Mouse (Mus musculus) naive thymus-derived CD4-positive, alpha-beta T cell, adult 5 months (primary cell): ENCODE results near the gene Zfp185. TPM values are rescaled to one million over a fixed set of nuclear protein-coding genes. Genes with fewer than 3 reads are reported as not detected.

Experiments
- polyA plus RNA-seq: library from polyadenylated mRNA; unstranded; fragments of 100-300 nt; shearing (Covaris generic); gene quantifications from one replicate; pipeline ENCODE4 v1.2.1, GENCODE M21; 2017

Gene Zfp185
- polyA plus RNA-seq = 0.53 TPM

DNA sequence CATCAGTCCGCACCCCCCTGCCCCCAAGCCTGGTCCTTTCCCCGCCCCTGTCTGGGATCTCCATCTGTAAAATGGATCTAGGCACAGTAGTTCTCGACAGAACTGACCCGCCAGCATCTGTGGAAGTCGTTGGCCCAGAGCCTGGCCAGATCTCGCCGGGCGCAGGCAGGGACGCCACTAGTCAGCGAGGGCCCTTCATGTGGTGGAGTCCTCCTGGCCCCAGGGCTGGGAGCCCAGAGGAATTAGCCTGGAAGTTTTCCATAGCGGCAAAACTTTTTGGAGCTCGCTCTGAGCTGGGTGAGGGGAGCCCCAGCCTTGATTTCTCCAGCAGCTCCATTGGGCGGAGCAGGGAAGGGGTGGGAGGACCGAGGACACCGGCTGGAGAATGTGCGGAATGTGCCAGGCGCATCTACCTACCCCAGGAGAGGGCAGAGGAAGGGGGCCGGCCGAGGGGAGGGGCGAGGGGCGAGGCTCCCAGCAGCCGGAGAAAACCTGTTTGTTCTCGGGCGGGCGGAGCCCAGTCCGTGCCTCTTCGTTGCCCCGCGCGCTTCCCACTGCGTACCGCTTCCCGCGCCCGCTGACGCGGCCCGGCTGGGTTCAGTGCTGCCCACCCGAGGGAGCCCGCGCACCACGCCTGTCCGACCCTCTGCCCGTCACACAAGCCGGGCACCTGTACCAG is at the start of gene Zfp185:
Gene Zfp185, plus strand, starts transcription at position 499 of the 679 bp plus-strand sequence.

DNA sequence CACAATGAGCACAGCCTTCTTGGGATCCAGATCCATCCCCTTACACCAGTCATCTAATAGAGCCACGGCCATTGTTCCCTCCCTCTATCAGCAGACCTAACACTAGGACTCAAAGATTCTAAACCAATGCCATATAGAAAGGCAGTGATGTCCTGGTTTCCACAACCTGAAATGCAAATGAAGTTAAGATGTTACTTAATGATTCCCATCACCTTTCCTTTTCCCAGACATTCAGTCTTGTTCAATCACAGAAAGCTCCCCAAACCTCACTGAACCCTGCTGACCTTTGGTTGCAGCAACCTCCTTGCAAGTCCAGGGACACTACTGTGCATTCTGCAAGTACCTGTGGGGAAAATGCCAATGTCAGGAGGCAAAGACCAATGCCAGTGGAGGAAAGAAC is 49.9 kb downstream of the Zfp185 start, which contains the start of gene Pnma5:
Gene Pnma5, minus strand, starts transcription at position 101 of the 400 bp plus-strand sequence.

DNA sequence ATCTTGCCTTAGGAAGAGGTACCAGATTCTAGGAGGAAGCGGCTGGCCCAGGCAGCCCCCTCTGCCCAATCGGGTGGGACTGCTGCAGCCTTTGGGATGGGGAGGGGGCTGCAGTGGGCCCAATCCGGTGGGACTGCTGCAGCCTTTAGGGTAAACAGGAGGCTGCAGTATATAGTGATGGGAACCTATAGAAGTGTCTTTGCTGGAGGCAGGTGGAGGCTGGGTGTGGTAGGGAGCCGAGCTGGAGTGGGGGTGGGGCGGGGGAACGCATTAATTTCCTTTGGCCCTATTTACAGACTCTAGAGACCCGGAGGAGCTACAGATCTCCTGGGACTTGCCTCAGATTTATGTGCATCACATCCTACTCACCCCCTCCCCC is 77.3 kb downstream of the Zfp185 start, which contains the start of gene Pnma3:
Gene Pnma3, plus strand, starts transcription at position 373 of the 379 bp plus-strand sequence.

Other genes with a start within 250 kb of the Zfp185 start
- not detected for gene Gabrq, start 162.2 kb upstream of the Zfp185 start, polyA plus RNA-seq
- gene Cetn2, start 68.9 kb upstream of the Zfp185 start, polyA plus RNA-seq = 69.4 TPM
- 13.7 TPM for gene Nsdhl, start 68.8 kb upstream of the Zfp185 start, polyA plus RNA-seq
- not detected for gene Pnma5, start 49.8 kb downstream of the Zfp185 start, polyA plus RNA-seq
- not detected for gene Pnma3, start 77.4 kb downstream of the Zfp185 start, polyA plus RNA-seq
- 57.4 TPM for gene Xlr4a, start 95.1 kb downstream of the Zfp185 start, polyA plus RNA-seq
- gene Xlr3a, start 109.8 kb downstream of the Zfp185 start, polyA plus RNA-seq = 1.7 TPM
- 0.17 TPM for gene Gm14685, start 129.7 kb downstream of the Zfp185 start, polyA plus RNA-seq
- not detected for gene Xlr5b, start 161.5 kb downstream of the Zfp185 start, polyA plus RNA-seq
- gene DXBay18, start 162.1 kb downstream of the Zfp185 start, polyA plus RNA-seq = not detected
- not detected for gene Spin2d, start 189.7 kb downstream of the Zfp185 start, polyA plus RNA-seq
- 29.1 TPM for gene Xlr3b, start 204.9 kb downstream of the Zfp185 start, polyA plus RNA-seq
- gene Xlr4b, start 227.0 kb downstream of the Zfp185 start, polyA plus RNA-seq = 116 TPM
- 21.3 TPM for gene F8a, start 241.0 kb downstream of the Zfp185 start, polyA plus RNA-seq